Mouse (Mus musculus) stomach, embryonic 16.5 days (tissue): Measurements from ENCODE around the gene Nfix. TPM values are rescaled to one million over a fixed set of nuclear protein-coding genes. Genes with fewer than 3 reads are reported as not detected.
A peak's percentile ranks its signal among the peaks of the same experiment; 100 is the strongest.

ENCODE experiments used
- ATAC-seq: fragments of 200-750 bp; cut with Nextera tagmentation; 2 replicates; pipeline ENCODE4 v1.8.0; 2017; ENCODE audit warnings: moderate number of reproducible peaks, moderate TSS enrichment; ENCODE audit not compliant: insufficient read depth, low FRiP score
- H3K27ac ChIP-seq: fragments of 300-500 bp; sonication (generic); 2 replicates; pipeline ENCODE4 v1.5.1; 2014; ENCODE audit warnings: low read length
- H3K27me3 ChIP-seq: fragments of 300-500 bp; sonication (generic); 2 replicates; pipeline ENCODE4 v1.6.1; 2014; ENCODE audit warnings: low read length, control low read depth, mixed read lengths; ENCODE audit not compliant: control insufficient read depth, insufficient read depth
- H3K36me3 ChIP-seq: fragments of 300-500 bp; sonication (generic); 2 replicates; pipeline ENCODE4 v1.6.1; 2014; ENCODE audit warnings: low read length; ENCODE audit not compliant: control insufficient read depth, insufficient read depth
- H3K4me1 ChIP-seq: fragments of 300-500 bp; sonication (generic); 2 replicates; pipeline ENCODE4 v1.6.1; 2014; ENCODE audit warnings: low read length, control low read depth, mixed read lengths; ENCODE audit not compliant: control insufficient read depth, insufficient read depth
- H3K4me2 ChIP-seq: fragments of 300-500 bp; sonication (generic); 2 replicates; pipeline ENCODE4 v1.6.1; 2014; ENCODE audit warnings: low read depth, low read length, mixed read lengths
- H3K4me3 ChIP-seq: fragments of 300-500 bp; sonication (generic); replicated peaks from 2 replicates; pipeline ENCODE4 v1.5.1; 2014; ENCODE audit warnings: mild to moderate bottlenecking, low read length
- H3K9ac ChIP-seq: fragments of 300-500 bp; sonication (generic); 2 replicates; pipeline ENCODE4 v1.6.1; 2014; ENCODE audit warnings: low read length
- H3K9me3 ChIP-seq: fragments of 300-500 bp; sonication (generic); replicated peaks from 2 replicates; pipeline ENCODE4 v1.6.1; 2016; ENCODE audit warnings: low read length, control low read depth; ENCODE audit not compliant: control insufficient read depth
- WGBS: fragments of 180-500 bp; shearing (Covaris S2); extraction: QIAGEN DNeasy Blood & Tissue Kit; methylation state at CpG from one replicate; pipeline ENCODE4 v1.1.7; 2014; 5-methylcytosine and 5-hydroxymethylcytosine counted together
- polyA plus RNA-seq: library from polyadenylated mRNA; unstranded; fragments of >200 nt; fragmentation: Nextera tagmentation; extraction: Ambion mirVana; gene quantifications from 2 replicates; pipeline ENCODE4 v1.2.1, GENCODE M21; 2015

Gene Nfix
- polyA plus RNA-seq, 1 experiment from 2014 or later, result 37.8 TPM

DNA sequence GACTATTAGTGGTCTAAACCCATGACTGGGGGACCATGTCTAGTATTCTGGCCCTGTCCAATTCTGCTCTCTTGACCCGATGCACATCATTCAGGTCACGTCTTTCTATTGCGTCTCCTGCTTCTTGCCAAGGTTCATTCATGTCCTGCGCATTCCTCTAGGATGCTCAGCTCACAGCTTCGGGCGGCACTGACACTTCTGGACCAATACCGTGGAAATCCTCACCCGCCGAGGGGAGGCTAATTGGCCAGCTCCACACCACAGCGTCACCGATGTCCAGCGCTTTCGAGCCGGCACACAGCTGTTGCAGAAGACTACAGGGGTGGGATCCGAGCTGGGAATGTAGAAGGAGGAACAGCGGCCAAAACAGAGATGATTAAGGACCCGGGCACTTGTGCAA, 16.0 kb upstream of the Nfix start:
- peaks cover 6% of the 10 kb centered on the region for H3K27me3 ChIP-seq
- H3K4me3 ChIP-seq, result no peak overlapping the region
- no peak overlapping the region for H3K27ac ChIP-seq
- 76% methylated on average over 17 of the region's 17 CpGs for WGBS
- no peaks in the 10 kb centered on the region for H3K9me3 ChIP-seq
- no peaks in the 10 kb centered on the region for H3K36me3 ChIP-seq
- H3K4me2 ChIP-seq, result no peak overlapping the region
- no peak for ATAC-seq
- H3K4me1 ChIP-seq, result peaks cover 8% of the 10 kb centered on the region; the same call in 1 of the 2 replicates
- no peak overlapping the region for H3K9ac ChIP-seq

DNA sequence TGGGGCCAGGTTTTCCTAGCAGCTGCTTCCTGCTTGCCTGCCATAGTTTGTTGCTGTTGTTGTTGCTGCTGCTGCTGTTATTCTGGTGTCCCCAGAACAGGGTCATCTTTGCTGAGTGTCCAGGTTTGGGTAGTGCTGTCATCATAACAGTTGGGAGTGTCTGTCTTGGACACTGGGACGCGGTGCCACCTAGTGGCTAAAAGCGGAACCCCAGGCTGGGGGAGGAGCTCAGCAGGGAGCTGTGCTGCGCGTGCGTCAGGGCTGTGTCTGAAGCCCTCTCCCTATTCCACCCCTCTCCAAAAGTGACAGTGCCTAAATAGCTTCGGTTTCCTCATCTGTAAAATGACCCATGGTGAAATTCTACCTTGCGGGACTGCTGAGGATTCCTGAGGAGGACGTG, 15.4 kb upstream of the Nfix start:
- no peak overlapping the region for H3K4me3 ChIP-seq
- ATAC-seq, result peak; percentile 81
- WGBS, result 9% methylated on average over 9 of the region's 9 CpGs
- no peak overlapping the region for H3K4me2 ChIP-seq
- H3K27ac ChIP-seq, result no peak overlapping the region
- no peaks in the 10 kb centered on the region for H3K36me3 ChIP-seq
- no peak overlapping the region for H3K9ac ChIP-seq
- H3K4me1 ChIP-seq, result peaks cover 10% of the 10 kb centered on the region; the same call in 1 of the 2 replicates
- H3K27me3 ChIP-seq, result peaks cover 6% of the 10 kb centered on the region
- no peaks in the 10 kb centered on the region for H3K9me3 ChIP-seq

DNA sequence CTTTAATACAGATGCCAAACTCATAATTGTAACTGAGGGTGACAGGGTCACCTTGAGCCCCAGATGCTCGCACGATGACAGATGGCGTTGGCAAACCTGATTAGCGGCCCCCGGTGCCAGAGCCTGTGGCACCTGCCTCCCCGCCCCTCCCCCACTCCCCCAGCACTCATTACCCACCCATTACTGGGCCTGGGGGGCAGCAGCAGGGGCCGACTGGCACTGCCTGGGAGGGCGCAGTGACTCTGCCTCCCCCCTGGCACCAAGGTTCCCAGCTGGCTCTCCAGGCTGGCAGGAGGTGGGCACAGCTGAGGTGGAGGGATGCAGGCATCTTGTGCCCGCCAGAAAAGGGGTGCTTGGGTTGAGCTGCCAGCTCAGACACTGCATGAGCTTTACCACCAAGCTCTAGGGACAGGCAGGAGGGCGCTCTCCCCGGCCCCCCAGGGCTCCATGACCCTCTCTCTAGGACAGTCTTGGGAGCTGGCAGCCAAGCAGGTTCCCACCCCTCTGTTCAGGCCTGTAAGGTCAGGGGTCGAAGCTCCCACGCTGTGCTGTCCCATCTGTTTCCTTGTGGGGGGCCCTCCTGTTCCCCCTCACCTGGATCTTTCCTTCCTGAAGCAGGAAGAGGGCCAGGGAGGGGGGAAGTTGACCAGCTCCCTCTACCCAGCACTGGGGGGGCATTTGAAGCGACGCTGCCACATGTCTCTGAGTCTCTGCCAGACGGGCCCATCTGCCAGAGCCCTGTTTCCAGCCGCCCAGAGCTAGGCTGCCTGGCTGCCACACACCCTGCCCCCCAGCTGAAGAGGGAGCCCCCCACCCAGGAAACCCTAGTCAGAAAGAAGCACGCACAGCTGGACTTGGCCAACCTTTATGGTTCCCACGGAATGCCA, 14.7 kb upstream of the Nfix start:
- no peak for ATAC-seq
- WGBS, result 39% methylated on average over 19 of the region's 19 CpGs
- no peaks in the 10 kb centered on the region for H3K36me3 ChIP-seq

DNA sequence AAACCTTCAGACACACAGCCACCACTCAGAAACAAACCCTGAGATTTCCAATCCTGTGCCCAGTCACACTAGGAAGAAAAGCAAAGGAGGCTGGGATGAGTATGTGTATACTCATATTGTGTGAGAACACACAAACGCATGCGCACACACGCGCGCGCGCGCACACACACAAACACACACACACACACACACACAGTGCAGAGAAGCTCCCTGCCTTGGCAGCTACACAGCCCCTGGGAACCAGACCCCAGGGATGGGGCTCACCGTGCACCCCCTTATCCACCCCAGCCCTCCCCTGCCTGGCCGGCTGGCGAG, 14.1 kb upstream of the Nfix start:
- H3K4me1 ChIP-seq, result peaks cover 10% of the 10 kb centered on the region; the same call in 1 of the 2 replicates
- no peak overlapping the region for H3K9ac ChIP-seq
- no peaks in the 10 kb centered on the region for H3K9me3 ChIP-seq
- no peak for ATAC-seq
- no peaks in the 10 kb centered on the region for H3K36me3 ChIP-seq
- H3K27ac ChIP-seq, result no peak overlapping the region
- WGBS, result 79% methylated on average over 11 of the region's 11 CpGs
- H3K27me3 ChIP-seq, result peaks cover 6% of the 10 kb centered on the region
- no peak overlapping the region for H3K4me2 ChIP-seq
- H3K4me3 ChIP-seq, result no peak overlapping the region

More for the DNA sequence above, 14.7 kb upstream of the Nfix start:
- Histone ChIP-seq H3K27me3 (peaks cover 6% of the 10 kb centered on the region), H3K9ac (no peak overlapping the region; the same call in 1 of the 2 replicates), H3K9me3 (no peaks in the 10 kb centered on the region), H3K4me2 (no peak overlapping the region), H3K27ac (no peak overlapping the region), H3K4me1 (peaks cover 10% of the 10 kb centered on the region; the same call in 1 of the 2 replicates), H3K4me3 (no peak overlapping the region)

DNA sequence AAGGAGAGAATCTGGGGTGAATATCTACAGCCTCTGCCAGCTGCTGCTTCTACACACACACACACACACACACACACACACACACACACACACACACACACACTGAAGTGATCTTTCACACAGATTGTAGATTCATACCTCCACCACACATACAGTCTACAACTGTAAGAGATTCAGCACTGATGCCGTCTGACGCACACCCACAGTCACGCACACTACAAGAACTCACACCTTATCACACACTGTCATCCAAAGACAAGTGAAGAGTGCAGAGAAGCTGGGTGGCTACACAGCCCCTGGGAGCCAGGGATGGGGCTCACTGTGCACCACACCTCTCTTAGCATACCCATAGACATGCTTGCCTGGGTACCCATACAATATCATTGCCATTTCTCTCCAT, 13.7 kb upstream of the Nfix start:
- H3K4me2 ChIP-seq, result no peak overlapping the region
- H3K9ac ChIP-seq, result no peak overlapping the region
- H3K27me3 ChIP-seq, result peaks cover 6% of the 10 kb centered on the region
- H3K27ac ChIP-seq, result no peak overlapping the region
- no peaks in the 10 kb centered on the region for H3K36me3 ChIP-seq
- H3K4me3 ChIP-seq, result no peak overlapping the region
- H3K9me3 ChIP-seq, result no peaks in the 10 kb centered on the region
- no peak for ATAC-seq
- peaks cover 10% of the 10 kb centered on the region; the same call in 1 of the 2 replicates for H3K4me1 ChIP-seq
- WGBS, result 80% methylated on average over 3 of the region's 3 CpGs

DNA sequence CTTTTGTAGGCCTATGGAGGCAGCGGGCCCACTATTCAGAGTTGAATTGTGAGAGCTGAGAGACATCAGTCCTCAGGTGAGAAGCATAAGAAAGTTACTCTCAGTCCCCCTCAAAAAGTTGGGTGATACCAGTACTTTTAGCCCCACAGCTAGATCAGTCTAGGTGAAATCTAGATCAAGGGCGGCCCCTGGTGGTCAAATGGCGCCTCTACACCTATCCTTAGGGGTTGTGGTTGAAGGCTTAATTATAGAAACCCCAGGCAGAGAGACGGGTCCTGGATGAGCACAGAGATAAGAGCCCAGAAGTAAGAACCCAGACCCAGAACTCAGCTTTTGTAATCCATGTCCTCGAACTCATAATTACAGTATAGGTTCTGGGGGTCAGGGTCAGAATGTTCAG, 12.9 kb upstream of the Nfix start:
- Histone ChIP-seq H3K9me3 (no peaks in the 10 kb centered on the region), H3K4me1 (peaks cover 10% of the 10 kb centered on the region; the same call in 1 of the 2 replicates), H3K36me3 (no peaks in the 10 kb centered on the region), H3K27ac (no peak overlapping the region), H3K4me2 (no peak overlapping the region), H3K9ac (no peak overlapping the region), H3K27me3 (peaks cover 6% of the 10 kb centered on the region), H3K4me3 (no peak overlapping the region)
- ATAC-seq, result 0 out of 2 replicates have a peak, but pooled peaks have one; percentile 40
- WGBS, result under 1% methylated on average over 5 of the region's 5 CpGs

DNA sequence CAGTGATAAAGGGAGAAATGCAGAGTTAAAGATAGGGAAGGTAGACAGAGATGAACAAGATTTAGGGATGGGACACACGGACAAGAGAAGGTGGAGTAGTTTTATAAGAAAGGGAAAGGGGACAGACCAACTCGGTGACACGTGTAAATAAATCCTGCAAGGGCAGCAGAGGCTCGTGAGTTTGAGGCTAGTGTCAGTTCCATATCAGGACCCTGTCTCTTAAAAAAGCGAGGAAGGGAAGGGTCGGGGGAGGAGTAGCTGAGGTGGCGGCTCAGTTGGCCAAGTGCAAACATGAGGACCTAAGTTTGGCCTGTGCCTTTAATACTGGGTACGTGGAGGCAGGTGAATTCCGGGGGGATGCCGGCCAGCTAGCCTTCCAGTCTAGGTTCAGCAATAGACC, 11.2 kb upstream of the Nfix start:
- H3K27me3 ChIP-seq, result peaks cover 6% of the 10 kb centered on the region
- no peaks in the 10 kb centered on the region for H3K9me3 ChIP-seq
- ATAC-seq, result no peak
- peak overlapping the region; percentile 38; the same call in 1 of the 2 replicates for H3K27ac ChIP-seq
- H3K4me1 ChIP-seq, result peaks cover 10% of the 10 kb centered on the region; the same call in 1 of the 2 replicates
- no peaks in the 10 kb centered on the region for H3K36me3 ChIP-seq
- H3K4me2 ChIP-seq, result peak overlapping the region; percentile 72
- peak overlapping the region; percentile 52; the same call in 1 of the 2 replicates for H3K9ac ChIP-seq
- 21% methylated on average over 10 of the region's 10 CpGs for WGBS
- peak overlapping the region; percentile 41 for H3K4me3 ChIP-seq

DNA sequence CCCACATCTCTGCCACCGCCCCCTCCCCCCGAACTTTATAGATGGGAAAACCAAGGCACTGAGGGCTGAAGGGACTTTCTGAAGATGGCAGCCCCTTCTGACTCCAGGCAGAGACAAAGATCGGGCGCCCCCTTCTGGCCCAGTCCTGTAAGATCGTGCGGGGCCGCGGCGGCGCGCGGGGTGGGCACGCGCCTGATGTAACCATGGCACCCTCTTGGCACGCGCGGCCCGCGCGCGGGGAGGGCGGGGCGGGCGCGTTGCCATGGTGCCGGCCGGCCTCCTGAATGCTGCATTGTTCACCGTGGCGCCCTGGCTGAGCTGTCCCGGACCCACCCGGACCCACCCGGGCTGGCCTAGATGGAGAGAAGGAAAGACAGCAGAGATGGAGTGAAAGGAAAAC, 10.8 kb upstream of the Nfix start:
- WGBS, result 1% methylated on average over 32 of the region's 32 CpGs

DNA sequence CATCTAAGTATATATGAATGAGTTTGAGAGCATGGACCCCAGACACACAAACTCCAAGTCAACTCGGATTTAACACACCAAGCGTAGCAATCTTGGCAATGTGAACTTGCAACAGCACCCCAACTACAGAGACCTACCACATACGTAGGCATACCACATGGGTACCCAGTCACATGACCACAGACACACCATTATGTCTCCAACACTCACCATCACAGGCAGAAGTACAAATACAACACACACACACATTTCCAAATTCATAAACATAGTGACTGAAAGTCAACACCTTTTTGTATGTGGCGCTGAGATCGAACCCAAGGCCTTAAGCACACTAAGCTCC, 9.8 kb upstream of the Nfix start:
- Histone ChIP-seq H3K4me3 (no peak overlapping the region), H3K4me2 (no peak overlapping the region), H3K36me3 (no peaks in the 10 kb centered on the region), H3K9ac (no peak overlapping the region), H3K27me3 (peaks cover 6% of the 10 kb centered on the region), H3K9me3 (0 out of 2 replicates have a peak, but pooled peaks cover 4% of the 10 kb centered on the region), H3K4me1 (peaks cover 5% of the 10 kb centered on the region; the same call in 1 of the 2 replicates), H3K27ac (no peak overlapping the region)
- ATAC-seq, result no peak
- WGBS, result 78% methylated on average over 5 of the region's 5 CpGs

More for the DNA sequence above, 10.8 kb upstream of the Nfix start:
- H3K27me3 ChIP-seq, result peaks cover 6% of the 10 kb centered on the region
- 0 out of 2 replicates have a peak, but pooled peaks cover 2% of the 10 kb centered on the region for H3K9me3 ChIP-seq
- peak overlapping the region; percentile 41 for H3K4me3 ChIP-seq
- 0 out of 2 replicates have a peak overlapping the region, but pooled peaks have one; percentile 38 for H3K27ac ChIP-seq
- H3K4me2 ChIP-seq, result peak overlapping the region; percentile 72
- peak overlapping the region; percentile 52; the same call in 1 of the 2 replicates for H3K9ac ChIP-seq
- ATAC-seq, result peak; percentile 88
- peaks cover 10% of the 10 kb centered on the region; the same call in 1 of the 2 replicates for H3K4me1 ChIP-seq
- no peaks in the 10 kb centered on the region for H3K36me3 ChIP-seq
